Mouse (Mus musculus): ENCODE measurements around the gene Cep152. TPM values are rescaled to one million over a fixed set of nuclear protein-coding genes. Genes with fewer than 3 reads are reported as not detected.

Gene Cep152
- total and polyA plus RNA-seq, 2 experiments, result 0.69 to 3.0 TPM

- Histone ChIP-seq H3K27ac (replicated peaks; ENCODE audit: insufficient read depth, low read depth, low read length) (no peak overlapping the region), H3K79me2 (ENCODE audit: control insufficient read depth, insufficient read depth, low read length) (no peaks in the 10 kb centered on the region), H3K4me1 (ENCODE audit: control insufficient read depth, insufficient read depth, low read length) (no peaks in the 10 kb centered on the region), H3K27me3 (ENCODE audit: control insufficient read depth, insufficient read depth, low read length) (no peaks in the 10 kb centered on the region), H3K36me3 (ENCODE audit: control insufficient read depth, insufficient read depth, low read length) (no peaks in the 10 kb centered on the region), H3K9ac (ENCODE audit: low read depth, low read length) (no peak overlapping the region), H3K4me3 (ENCODE audit: insufficient read depth, low read depth, low read length) (no peak overlapping the region)
- no peak for DNase-seq (ENCODE audit: extremely low read depth, low read depth, low spot score)
- no peak for TF ChIP-seq POLR2A (IDR thresholded peaks at IDR 0.05; ENCODE audit: extremely low read depth, insufficient read depth, low read length)
- no peak for TF ChIP-seq CTCF (IDR thresholded peaks at IDR 0.05; ENCODE audit: low read depth, low read length)
- 74% methylated on average over 4 of the region's 4 CpGs for WGBS
Measured at GRCm38 (mm10) chr2:125666668-125667067, 41.8 kb upstream of the Cep152 start.

GRCm38 (mm10) chr2:125665909-125666308 is 41.0 kb upstream of the Cep152 start:
- Histone ChIP-seq H3K36me3 (ENCODE audit: control insufficient read depth, insufficient read depth, low read length) (no peaks in the 10 kb centered on the region), H3K9ac (ENCODE audit: low read depth, low read length) (no peak overlapping the region), H3K4me3 (ENCODE audit: insufficient read depth, low read depth, low read length) (no peak overlapping the region), H3K27ac (replicated peaks; ENCODE audit: insufficient read depth, low read depth, low read length) (no peak overlapping the region), H3K79me2 (ENCODE audit: control insufficient read depth, insufficient read depth, low read length) (no peaks in the 10 kb centered on the region), H3K4me1 (ENCODE audit: control insufficient read depth, insufficient read depth, low read length) (no peaks in the 10 kb centered on the region), H3K27me3 (ENCODE audit: control insufficient read depth, insufficient read depth, low read length) (no peaks in the 10 kb centered on the region)
- DNase-seq (ENCODE audit: extremely low read depth, low read depth, low spot score), result no peak
- WGBS, result 85% methylated on average over 4 of the region's 4 CpGs
- no peak for TF ChIP-seq CTCF (IDR thresholded peaks at IDR 0.05; ENCODE audit: low read depth, low read length)
- no peak for TF ChIP-seq POLR2A (IDR thresholded peaks at IDR 0.05; ENCODE audit: extremely low read depth, insufficient read depth, low read length)

GRCm38 (mm10) chr2:125665213-125665612 is 40.3 kb upstream of the Cep152 start:
- TF ChIP-seq CTCF (IDR thresholded peaks at IDR 0.05; ENCODE audit: low read depth, low read length) (no peak), POLR2A (IDR thresholded peaks at IDR 0.05; ENCODE audit: extremely low read depth, insufficient read depth, low read length) (no peak)
- Histone ChIP-seq H3K4me3 (ENCODE audit: insufficient read depth, low read depth, low read length) (no peak overlapping the region), H3K27me3 (ENCODE audit: control insufficient read depth, insufficient read depth, low read length) (no peaks in the 10 kb centered on the region), H3K9ac (ENCODE audit: low read depth, low read length) (no peak overlapping the region), H3K79me2 (ENCODE audit: control insufficient read depth, insufficient read depth, low read length) (no peaks in the 10 kb centered on the region), H3K27ac (replicated peaks; ENCODE audit: insufficient read depth, low read depth, low read length) (no peak overlapping the region), H3K4me1 (ENCODE audit: control insufficient read depth, insufficient read depth, low read length) (no peaks in the 10 kb centered on the region), H3K36me3 (ENCODE audit: control insufficient read depth, insufficient read depth, low read length) (no peaks in the 10 kb centered on the region)
- 91% methylated on average over 5 of the region's 5 CpGs for WGBS
- no peak for DNase-seq (ENCODE audit: extremely low read depth, low read depth, low spot score)

- DNase-seq (ENCODE audit: extremely low read depth, low read depth, low spot score), result no peak
- H3K9ac ChIP-seq (ENCODE audit: low read depth, low read length), result no peak overlapping the region
- no peaks in the 10 kb centered on the region for H3K36me3 ChIP-seq (ENCODE audit: control insufficient read depth, insufficient read depth, low read length)
- WGBS, result 94% methylated on average over 3 of the region's 3 CpGs
- H3K27ac ChIP-seq (replicated peaks; ENCODE audit: insufficient read depth, low read depth, low read length), result no peak overlapping the region
- no peak for TF ChIP-seq POLR2A (IDR thresholded peaks at IDR 0.05; ENCODE audit: extremely low read depth, insufficient read depth, low read length)
- H3K79me2 ChIP-seq (ENCODE audit: control insufficient read depth, insufficient read depth, low read length), result no peaks in the 10 kb centered on the region
- no peak overlapping the region for H3K4me3 ChIP-seq (ENCODE audit: insufficient read depth, low read depth, low read length)
- no peaks in the 10 kb centered on the region for H3K4me1 ChIP-seq (ENCODE audit: control insufficient read depth, insufficient read depth, low read length)
- no peaks in the 10 kb centered on the region for H3K27me3 ChIP-seq (ENCODE audit: control insufficient read depth, insufficient read depth, low read length)
Measured at GRCm38 (mm10) chr2:125662517-125662916, 37.6 kb upstream of the Cep152 start.

- TF ChIP-seq CTCF (IDR thresholded peaks at IDR 0.05; ENCODE audit: low read depth, low read length) (no peak), POLR2A (IDR thresholded peaks at IDR 0.05; ENCODE audit: extremely low read depth, insufficient read depth, low read length) (no peak)
- no peak for DNase-seq (ENCODE audit: extremely low read depth, low read depth, low spot score)
- no peaks in the 10 kb centered on the region for H3K36me3 ChIP-seq (ENCODE audit: control insufficient read depth, insufficient read depth, low read length)
- no peaks in the 10 kb centered on the region for H3K27me3 ChIP-seq (ENCODE audit: control insufficient read depth, insufficient read depth, low read length)
- no peaks in the 10 kb centered on the region for H3K4me1 ChIP-seq (ENCODE audit: control insufficient read depth, insufficient read depth, low read length)
- H3K9ac ChIP-seq (ENCODE audit: low read depth, low read length), result no peak overlapping the region
- H3K4me3 ChIP-seq (ENCODE audit: insufficient read depth, low read depth, low read length), result no peak overlapping the region
- H3K79me2 ChIP-seq (ENCODE audit: control insufficient read depth, insufficient read depth, low read length), result no peaks in the 10 kb centered on the region
- H3K27ac ChIP-seq (replicated peaks; ENCODE audit: insufficient read depth, low read depth, low read length), result no peak overlapping the region
- 78% methylated on average over 4 of the region's 4 CpGs for WGBS
Measured at GRCm38 (mm10) chr2:125661156-125661555, 36.2 kb upstream of the Cep152 start.

- 62% methylated on average over 20 of the region's 20 CpGs for WGBS
- Histone ChIP-seq H3K4me3 (ENCODE audit: insufficient read depth, low read depth, low read length) (no peak overlapping the region), H3K27me3 (ENCODE audit: control insufficient read depth, insufficient read depth, low read length) (no peaks in the 10 kb centered on the region), H3K4me1 (ENCODE audit: control insufficient read depth, insufficient read depth, low read length) (no peaks in the 10 kb centered on the region), H3K9ac (ENCODE audit: low read depth, low read length) (no peak overlapping the region), H3K79me2 (ENCODE audit: control insufficient read depth, insufficient read depth, low read length) (no peaks in the 10 kb centered on the region), H3K27ac (replicated peaks; ENCODE audit: insufficient read depth, low read depth, low read length) (no peak overlapping the region), H3K36me3 (ENCODE audit: control insufficient read depth, insufficient read depth, low read length) (no peaks in the 10 kb centered on the region)
- no peak for TF ChIP-seq CTCF (IDR thresholded peaks at IDR 0.05; ENCODE audit: low read depth, low read length)
- no peak for TF ChIP-seq POLR2A (IDR thresholded peaks at IDR 0.05; ENCODE audit: extremely low read depth, insufficient read depth, low read length)
- no peak for DNase-seq (ENCODE audit: extremely low read depth, low read depth, low spot score)
Measured at GRCm38 (mm10) chr2:125660537-125661130, 35.7 kb upstream of the Cep152 start.

Measured in liver, adult 2 months (tissue).